Mouse (Mus musculus) thymus, postnatal 25 days (tissue): ENCODE data around the gene Abcg5.

ENCODE experiments used
- DNase-seq: peaks from one replicate; pipeline ENCODE4 v3.0.0; 2022

Abcg5 gene

DNA sequence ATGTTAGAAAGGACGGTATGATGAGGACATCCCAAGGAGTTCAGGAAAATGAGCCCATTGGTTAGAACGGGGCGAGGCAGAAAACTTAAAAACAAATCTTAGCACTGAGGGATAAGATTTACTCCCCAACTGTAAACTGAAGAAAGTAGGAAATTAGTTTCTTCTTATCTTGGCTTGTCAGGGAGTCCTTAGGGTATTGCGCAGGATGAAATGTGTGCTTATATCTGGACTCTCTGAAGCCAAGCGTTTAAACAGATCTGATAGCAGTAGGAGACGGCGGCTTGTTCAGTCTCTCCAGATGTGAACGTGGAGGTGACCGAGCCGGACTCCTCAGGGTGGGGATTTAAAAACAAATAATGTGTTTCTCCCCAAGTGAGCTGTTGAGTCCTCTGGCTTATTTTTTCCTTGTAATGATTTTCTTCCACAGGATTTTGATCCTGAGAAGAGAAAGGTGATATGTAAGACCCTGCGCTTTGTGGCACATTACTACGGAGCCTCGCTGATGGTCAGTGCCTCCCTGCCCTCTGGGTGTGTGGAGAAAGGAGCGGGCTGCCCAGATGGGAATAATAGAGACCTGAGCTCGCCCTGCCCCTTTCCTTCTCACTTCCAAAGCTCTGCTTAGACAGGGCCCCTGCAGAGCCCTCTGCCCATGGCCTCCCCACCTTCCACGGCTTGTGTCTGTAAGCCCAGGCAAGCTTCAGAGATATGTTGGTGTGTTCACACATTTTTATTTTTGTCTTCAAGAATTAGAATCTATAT lies 38.3 kb downstream of the Abcg5 start:
- DNase-seq = no peak

- DNase-seq = no peak
Measured at GRCm38 (mm10) chr17:84642324-84642723, 40.5 kb downstream of the Abcg5 start.

DNA sequence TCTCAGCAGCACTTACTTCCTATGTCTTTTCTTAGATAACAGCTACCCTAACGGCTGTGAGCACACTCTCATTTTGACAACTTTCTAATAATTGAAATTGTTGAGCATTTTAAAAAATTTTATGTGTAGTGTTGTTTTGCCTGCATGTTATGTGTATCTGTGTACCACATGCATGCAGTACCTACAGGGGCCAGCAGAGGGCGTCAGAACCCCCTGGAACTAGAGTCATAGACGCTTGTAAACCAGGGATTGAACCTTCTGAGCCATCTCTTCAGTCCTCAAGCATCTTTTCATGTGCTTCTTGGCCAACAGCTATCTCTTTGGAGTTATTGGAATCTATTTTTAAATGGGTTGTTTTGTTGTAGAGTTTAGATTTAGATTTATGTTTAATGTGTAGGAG lies 40.9 kb downstream of the Abcg5 start:
- DNase-seq = peak; percentile 61

GRCm38 (mm10) chr17:84639796-84640378 lies 42.9 kb downstream of the Abcg5 start:
- no peak for DNase-seq

GRCm38 (mm10) chr17:84637971-84638370 lies 44.8 kb downstream of the Abcg5 start:
- peak; percentile 14 for DNase-seq

- DNase-seq = no peak
Measured at GRCm38 (mm10) chr17:84636328-84636727, 46.5 kb downstream of the Abcg5 start.

DNA sequence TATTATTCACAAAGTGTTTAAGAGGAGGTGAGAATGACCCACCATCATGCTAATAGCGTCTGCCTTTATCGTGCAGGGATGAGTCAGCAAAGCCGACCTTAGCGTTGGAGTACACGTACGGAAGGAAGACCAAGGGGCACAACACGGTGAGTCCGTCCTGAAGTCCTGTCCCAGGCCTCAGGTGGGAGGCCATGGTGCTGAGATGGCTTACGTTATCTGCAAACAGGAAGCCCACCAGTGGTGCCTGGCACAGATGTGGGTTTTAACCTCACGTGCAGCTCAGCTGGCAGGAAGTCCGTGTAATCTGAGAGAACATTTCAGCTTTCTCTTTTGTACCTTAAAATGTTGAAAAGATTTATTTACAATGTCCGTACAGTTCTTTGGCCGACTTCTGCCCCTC lies 49.4 kb downstream of the Abcg5 start:
- peak; percentile 56 for DNase-seq

DNA sequence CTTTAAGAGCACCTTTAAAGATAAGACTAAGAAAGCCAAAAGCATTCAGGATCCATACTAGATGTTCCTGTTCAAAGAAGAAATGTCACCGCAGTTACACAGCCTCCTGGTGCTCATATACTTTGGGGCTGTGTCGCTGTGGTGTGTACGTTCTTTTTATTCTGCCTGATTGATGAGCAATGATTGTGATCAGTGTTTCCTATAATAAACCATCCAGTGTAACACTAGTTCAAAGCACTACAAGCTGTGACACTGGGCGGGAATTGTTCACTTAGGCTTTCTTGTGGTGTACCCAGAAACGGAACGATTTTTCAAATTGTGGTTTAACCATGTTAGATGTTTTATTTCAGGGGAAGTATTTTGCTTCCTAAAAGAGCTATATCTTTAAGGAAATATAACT lies 51.0 kb downstream of the Abcg5 start:
- no peak for DNase-seq

GRCm38 (mm10) chr17:84628611-84629010 lies 54.2 kb downstream of the Abcg5 start:
- no peak for DNase-seq

GRCm38 (mm10) chr17:84627721-84628120 lies 55.1 kb downstream of the Abcg5 start:
- DNase-seq = no peak

DNA sequence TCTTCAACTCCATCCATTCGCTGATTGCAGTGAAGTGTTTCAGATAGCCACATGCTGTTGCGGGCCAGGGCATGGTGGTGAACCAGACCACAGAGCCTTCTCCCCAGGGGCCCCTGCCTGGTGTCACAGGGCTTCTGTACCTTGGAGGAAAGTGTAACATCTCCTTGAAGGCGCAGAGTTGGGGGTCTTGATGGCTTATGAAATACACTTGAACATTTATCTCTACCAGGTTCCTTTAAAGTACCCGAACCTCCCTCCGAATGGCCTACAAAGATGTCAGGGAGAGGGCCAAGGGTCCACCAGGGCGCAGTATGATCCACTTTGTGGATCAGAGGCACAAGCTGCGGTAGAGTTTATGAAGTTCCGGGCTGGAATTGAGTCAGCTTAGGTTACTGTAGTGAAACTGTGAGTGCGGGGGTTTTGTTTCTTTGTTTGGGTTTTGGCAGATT lies 55.9 kb downstream of the Abcg5 start:
- no peak for DNase-seq

DNA sequence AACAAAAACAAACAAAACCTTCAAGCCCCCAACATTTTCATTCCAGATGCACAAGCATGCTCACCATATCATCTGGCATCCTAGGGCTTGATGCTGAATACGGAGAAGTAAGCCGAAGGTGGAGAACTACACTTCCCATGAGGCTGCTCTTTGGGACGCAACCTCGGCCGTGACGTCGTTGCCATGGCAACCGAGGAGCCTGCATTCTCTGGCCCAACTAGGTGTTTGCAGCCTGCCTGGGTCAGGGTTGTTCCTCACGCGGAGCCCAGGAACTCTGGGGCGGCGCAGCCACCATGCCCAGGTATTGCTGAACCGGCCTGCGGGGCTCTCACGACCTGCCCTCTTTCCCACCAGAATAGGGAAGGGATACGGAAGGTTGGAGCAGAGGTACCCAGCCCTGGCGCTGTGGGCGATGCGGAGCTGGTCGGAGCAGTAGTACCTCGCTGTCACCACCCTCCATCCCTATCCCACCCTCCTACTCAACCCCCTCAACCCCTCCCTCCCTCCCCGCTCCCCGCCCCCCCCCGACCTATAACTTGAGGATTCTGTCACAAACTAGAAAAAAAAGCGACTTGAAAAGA lies 56.4 kb downstream of the Abcg5 start, which contains the start of gene Dync2li1:
Dync2li1 (plus strand) TSS at position 221 of the 581 bp plus-strand sequence.
- peak; percentile 79 for DNase-seq

DNA sequence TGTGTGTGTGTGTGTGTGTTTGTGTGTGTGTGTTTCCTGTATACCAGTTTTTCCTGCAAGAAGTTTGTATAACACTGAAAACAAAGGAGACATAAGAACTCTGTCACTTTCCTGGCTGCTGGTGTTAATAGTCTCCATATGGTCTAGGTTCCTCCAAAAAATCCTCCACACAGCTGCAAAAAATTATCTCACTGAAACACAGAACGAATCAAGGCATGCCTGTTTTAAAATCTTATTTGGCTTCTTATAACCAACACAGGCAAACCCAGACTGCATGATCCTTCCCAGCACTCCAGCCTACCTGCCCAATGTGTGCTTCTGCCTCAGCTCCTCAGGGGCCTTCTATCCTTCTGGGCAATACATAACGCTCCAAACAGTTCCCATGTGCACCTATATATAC lies 59.9 kb downstream of the Abcg5 start:
- no peak for DNase-seq

DNA sequence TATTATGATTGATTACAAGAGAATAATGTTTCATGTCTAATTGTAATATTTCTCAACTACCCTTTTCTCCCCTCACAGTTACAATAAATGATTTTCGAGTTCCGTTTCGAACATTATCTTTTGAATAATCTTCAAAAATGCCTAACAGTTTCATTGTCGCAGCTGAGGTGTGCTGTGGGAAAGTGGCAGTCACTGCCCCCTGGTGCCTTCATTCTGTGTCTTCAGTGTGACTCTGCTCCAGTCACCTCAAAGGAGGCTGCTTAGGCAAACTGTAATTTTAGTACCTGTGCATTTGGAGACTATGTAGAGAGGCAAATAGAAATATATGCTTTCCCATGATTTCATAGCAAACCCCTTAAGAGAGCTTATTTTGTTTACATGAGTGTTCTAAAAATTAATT lies 60.8 kb downstream of the Abcg5 start:
- DNase-seq = no peak

- DNase-seq = no peak
Measured at GRCm38 (mm10) chr17:84621209-84621608, 61.6 kb downstream of the Abcg5 start.

DNA sequence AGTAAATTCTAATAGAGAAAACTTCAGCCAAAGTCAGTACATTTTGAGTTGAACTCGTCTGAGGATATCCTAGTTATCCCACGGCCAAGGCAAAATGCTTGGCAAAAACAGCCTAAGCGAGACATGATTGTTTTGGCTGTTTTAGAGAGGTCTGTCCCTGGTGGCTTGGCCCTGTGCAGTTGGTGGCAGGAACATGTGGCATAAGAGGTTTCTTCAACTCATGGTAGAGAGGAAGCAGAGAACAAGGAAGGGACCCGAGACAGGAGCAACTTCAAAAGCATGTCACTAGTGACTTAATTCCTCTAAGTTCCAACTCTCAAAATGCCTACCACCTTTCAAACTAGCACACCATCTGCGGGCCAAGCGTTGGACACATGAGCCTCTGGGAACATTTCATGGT lies 62.2 kb downstream of the Abcg5 start:
- DNase-seq = no peak

DNA sequence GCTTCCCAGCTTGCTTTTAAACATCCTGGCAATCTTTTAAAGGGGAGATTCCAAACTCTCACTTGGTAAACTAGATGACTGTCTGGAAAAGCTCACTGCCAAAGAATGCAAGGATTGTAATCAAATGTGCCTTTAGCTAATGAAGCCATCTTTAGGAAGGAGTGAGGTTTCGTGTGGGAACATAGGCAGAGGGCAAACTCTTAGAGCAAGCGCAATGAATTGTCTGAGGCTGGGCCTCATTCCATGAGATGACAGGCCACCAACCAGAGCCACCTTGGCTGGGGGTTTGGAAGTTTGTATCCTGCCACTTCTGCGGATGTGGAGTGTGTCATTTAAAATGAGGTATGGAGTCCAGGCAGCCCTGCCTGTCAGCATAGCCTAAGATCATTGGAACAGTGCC lies 62.7 kb downstream of the Abcg5 start:
- DNase-seq = no peak

GRCm38 (mm10) chr17:84619112-84619511 lies 63.7 kb downstream of the Abcg5 start:
- no peak for DNase-seq

DNA sequence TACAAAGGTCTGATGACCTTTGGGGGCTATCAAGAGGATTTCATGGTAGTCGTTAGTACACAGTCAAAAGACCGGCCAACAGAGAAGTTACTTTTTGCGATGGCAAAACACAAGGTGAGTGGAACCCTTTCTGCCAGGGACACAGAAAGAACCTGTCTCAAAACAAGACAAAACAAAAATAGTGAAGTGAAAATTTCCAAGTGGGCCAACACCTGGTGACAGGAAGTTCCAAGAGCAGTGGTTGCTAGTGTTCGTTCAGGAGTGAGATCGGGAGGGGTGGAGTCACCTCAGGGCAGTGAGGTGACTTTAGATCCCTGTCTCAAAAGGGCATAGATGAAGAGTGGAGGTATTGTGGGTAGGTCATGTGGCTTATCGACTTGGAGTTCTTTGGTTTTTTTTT lies 64.9 kb downstream of the Abcg5 start:
- no peak for DNase-seq

DNA sequence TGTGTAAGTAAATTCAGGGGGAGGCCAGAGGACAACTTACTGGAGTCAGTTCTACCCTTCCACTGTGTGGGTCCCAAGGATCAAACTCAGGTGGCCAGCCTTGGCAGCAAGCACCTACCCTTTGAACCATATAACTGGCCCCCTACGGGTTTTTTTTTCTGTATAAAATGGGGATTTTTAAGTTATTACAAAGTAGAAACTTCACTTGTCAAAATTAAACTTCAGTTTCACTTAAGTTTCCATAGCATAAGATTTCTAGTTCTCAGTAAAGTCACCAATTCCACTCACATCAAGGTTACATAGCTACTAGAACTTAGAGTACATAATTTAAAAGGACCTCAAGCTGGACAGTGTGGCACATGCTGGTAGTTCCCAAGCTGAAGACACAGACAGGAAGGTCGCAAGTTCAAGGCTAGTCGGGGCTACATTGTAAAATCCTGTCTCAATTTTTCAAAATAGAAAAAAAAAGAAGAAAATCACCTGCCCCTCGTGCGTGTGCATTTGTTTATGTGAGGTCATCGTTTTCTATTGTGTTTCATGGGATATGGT lies 66.2 kb downstream of the Abcg5 start:
- no peak for DNase-seq

GRCm38 (mm10) chr17:84615811-84616210 lies 67.0 kb downstream of the Abcg5 start:
- DNase-seq = no peak

DNA sequence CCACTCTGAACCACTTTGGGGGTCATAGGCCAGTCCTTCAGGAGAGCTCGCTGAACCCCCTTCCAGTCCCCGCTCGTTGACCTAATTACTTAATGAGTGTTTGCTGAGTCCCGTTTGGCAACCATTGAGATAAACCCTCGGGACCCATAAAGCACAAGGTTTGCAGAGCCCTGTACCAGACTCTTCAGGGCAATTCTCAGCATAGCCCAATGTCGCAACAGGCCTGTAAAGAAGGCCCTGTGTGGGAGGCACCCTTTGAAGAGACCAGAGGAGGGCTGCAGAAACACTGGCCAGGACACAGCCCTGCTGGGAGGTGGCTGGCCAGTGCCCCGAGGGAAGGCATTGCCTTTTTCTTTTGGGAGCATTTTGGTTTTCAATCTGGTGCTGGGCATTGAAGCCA lies 70.8 kb downstream of the Abcg5 start:
- no peak for DNase-seq

- no peak for DNase-seq
Measured at GRCm38 (mm10) chr17:84611500-84611899, 71.3 kb downstream of the Abcg5 start.

GRCm38 (mm10) chr17:84608606-84609005 lies 74.2 kb downstream of the Abcg5 start:
- DNase-seq = no peak
